Mouse (Mus musculus) kidney, adult 2 months (tissue): ENCODE measurements around the gene Sox15. TPM values are rescaled to one million over a fixed set of nuclear protein-coding genes. Genes with fewer than 3 reads are reported as not detected.
"Not testable (repeated sequence)": the region's sequence is repeated elsewhere in the genome, so short reads cannot be mapped to it uniquely, and the experiment has no call there.

Source experiments
- DNase-seq: peaks from one replicate; pipeline ENCODE4 v3.0.0; 2021
- H3K27ac ChIP-seq: fragments of 200-500 bp; 2 replicates; pipeline ENCODE4 v1.5.1; 2012; ENCODE audit warnings: low read depth, low read length, control low read depth, inconsistent platforms; ENCODE audit not compliant: insufficient read depth
- H3K27me3 ChIP-seq: fragments of 200-500 bp; replicated peaks from 2 replicates; pipeline ENCODE4 v1.6.1; 2012; ENCODE audit warnings: mild to moderate bottlenecking, moderate library complexity, low read length, inconsistent platforms; ENCODE audit not compliant: control insufficient read depth, insufficient read depth
- H3K36me3 ChIP-seq: fragments of 200-500 bp; 2 replicates; pipeline ENCODE4 v1.6.1; 2012; ENCODE audit warnings: mild to moderate bottlenecking, moderate library complexity, low read length, inconsistent platforms; ENCODE audit not compliant: control insufficient read depth, insufficient read depth
- H3K4me1 ChIP-seq: fragments of 200-500 bp; 2 replicates; pipeline ENCODE4 v1.6.1; 2011; ENCODE audit warnings: low read length; ENCODE audit not compliant: control insufficient read depth, insufficient read depth
- H3K4me3 ChIP-seq: fragments of 200-500 bp; 2 replicates; pipeline ENCODE4 v1.5.1; 2011; ENCODE audit warnings: mild to moderate bottlenecking, low read depth, low read length, control low read depth; ENCODE audit not compliant: insufficient read depth
- CTCF ChIP-seq: fragments of 200-500 bp; conservative IDR thresholded peaks from 2 replicates; pipeline ENCODE4 v1.5.1; 2011; ENCODE audit warnings: low read depth, mild to moderate bottlenecking, control low read depth, low read length, moderate library complexity, mixed read lengths; ENCODE audit not compliant: insufficient read depth, insufficient read length
- POLR2A ChIP-seq: fragments of 200-500 bp; IDR thresholded peaks from one replicate; pipeline ENCODE4 v1.6.1; 2011; ENCODE audit warnings: low read depth, low read length, control low read depth
- WGBS: fragments of 180-500 bp; shearing (Covaris S2); methylation state at CpG from one replicate; pipeline ENCODE4 v1.1.7; 2018; 5-methylcytosine and 5-hydroxymethylcytosine counted together
- polyA plus RNA-seq: library from polyadenylated mRNA; depleted of rRNA; stranded (reverse); fragments of >200 nt; gene quantifications from 2 replicates; pipeline ENCODE4 v1.2.3, GENCODE M21; 2012

Gene Sox15
- polyA plus RNA-seq, 1 experiment, result 0.70 TPM

- TF ChIP-seq POLR2A (no peak), CTCF (peak; percentile 87)
- 0 out of 2 replicates have a peak, but pooled peaks cover 2% of the 10 kb centered on the region for H3K4me1 ChIP-seq
- H3K27ac ChIP-seq, result no peak overlapping the region
- H3K4me3 ChIP-seq, result no peak overlapping the region
- no peaks in the 10 kb centered on the region for H3K36me3 ChIP-seq
- WGBS, result 11% methylated on average over 19 of the region's 19 CpGs
- H3K27me3 ChIP-seq, result no peaks in the 10 kb centered on the region
- peak; percentile 93 for DNase-seq
Measured at GRCm38 (mm10) chr11:69613553-69614256, 41.4 kb upstream of the Sox15 start.

- WGBS, result 45% methylated on average over 11 of the region's 11 CpGs
- H3K4me3 ChIP-seq, H3K36me3 ChIP-seq: not testable (repeated sequence)
Measured at GRCm38 (mm10) chr11:69614257-69614588, 40.9 kb upstream of the Sox15 start.

GRCm38 (mm10) chr11:69616781-69617180, 38.3 kb upstream of the Sox15 start:
- no peaks in the 10 kb centered on the region for H3K36me3 ChIP-seq
- peaks cover 2% of the 10 kb centered on the region; the same call in 1 of the 2 replicates for H3K4me1 ChIP-seq
- DNase-seq, result no peak
- no peaks in the 10 kb centered on the region for H3K27me3 ChIP-seq
- no peak overlapping the region for H3K27ac ChIP-seq
- TF ChIP-seq POLR2A (no peak), CTCF (no peak)
- WGBS, result 33% methylated on average over 10 of the region's 10 CpGs
- no peak overlapping the region for H3K4me3 ChIP-seq

More at GRCm38 (mm10) chr11:69614257-69614588, 40.9 kb upstream of the Sox15 start:
- not testable (repeated sequence) for H3K4me1 ChIP-seq, H3K27ac ChIP-seq, H3K27me3 ChIP-seq, DNase-seq

GRCm38 (mm10) chr11:69617805-69618204, 37.3 kb upstream of the Sox15 start, which contains the start of gene Shbg:
Shbg (minus strand) TSS chr11:69617905.
- WGBS, result 49% methylated on average over 5 of the region's 5 CpGs
- no peak for TF ChIP-seq CTCF
- H3K4me3 ChIP-seq, result no peak within 1 kb of the TSS
- peaks cover 2% of the 10 kb centered on the region; the same call in 1 of the 2 replicates for H3K4me1 ChIP-seq
- H3K36me3 ChIP-seq, result no peaks in the 10 kb centered on the region
- H3K27ac ChIP-seq, result no peak within 1 kb of the TSS
- H3K27me3 ChIP-seq, result no peaks in the 10 kb centered on the region
- DNase-seq, result no peak

- 81% methylated on average over 7 of the region's 7 CpGs for WGBS
- TF ChIP-seq POLR2A, result no peak
- no peak for TF ChIP-seq CTCF
- Histone ChIP-seq H3K4me1 (no peaks in the 10 kb centered on the region; the same call in 1 of the 2 replicates), H3K4me3 (no peak overlapping the region), H3K36me3 (no peaks in the 10 kb centered on the region), H3K27me3 (no peaks in the 10 kb centered on the region), H3K27ac (no peak overlapping the region)
- DNase-seq, result no peak
Measured at GRCm38 (mm10) chr11:69620394-69621081, 34.6 kb upstream of the Sox15 start.

GRCm38 (mm10) chr11:69621571-69622268, 33.4 kb upstream of the Sox15 start, which contains the start of gene Sat2:
Sat2 (plus strand) TSS chr11:69622024.
- H3K27ac ChIP-seq, result peak within 1 kb of the TSS; percentile 37
- no peaks in the 10 kb centered on the region; the same call in 1 of the 2 replicates for H3K4me1 ChIP-seq
- WGBS, result under 1% methylated on average over 20 of the region's 20 CpGs
- TF ChIP-seq CTCF (no peak), POLR2A (no peak)
- peak within 1 kb of the TSS; percentile 56 for H3K4me3 ChIP-seq
- DNase-seq, result peak; percentile 73
- no peaks in the 10 kb centered on the region for H3K27me3 ChIP-seq
- H3K36me3 ChIP-seq, result no peaks in the 10 kb centered on the region

- 16% methylated on average over 6 of the region's 6 CpGs for WGBS
- H3K27me3 ChIP-seq, result no peaks in the 10 kb centered on the region
- H3K36me3 ChIP-seq, result no peaks in the 10 kb centered on the region
- no peaks in the 10 kb centered on the region; the same call in 1 of the 2 replicates for H3K4me1 ChIP-seq
- peak overlapping the region; percentile 56 for H3K4me3 ChIP-seq
- TF ChIP-seq CTCF (no peak), POLR2A (no peak)
- DNase-seq, result peak; percentile 27
- no peak overlapping the region for H3K27ac ChIP-seq
Measured at GRCm38 (mm10) chr11:69622406-69622805, 32.7 kb upstream of the Sox15 start.
